ENCODE assay signal across 22 mouse cellular contexts in the genomic region with DNA sequence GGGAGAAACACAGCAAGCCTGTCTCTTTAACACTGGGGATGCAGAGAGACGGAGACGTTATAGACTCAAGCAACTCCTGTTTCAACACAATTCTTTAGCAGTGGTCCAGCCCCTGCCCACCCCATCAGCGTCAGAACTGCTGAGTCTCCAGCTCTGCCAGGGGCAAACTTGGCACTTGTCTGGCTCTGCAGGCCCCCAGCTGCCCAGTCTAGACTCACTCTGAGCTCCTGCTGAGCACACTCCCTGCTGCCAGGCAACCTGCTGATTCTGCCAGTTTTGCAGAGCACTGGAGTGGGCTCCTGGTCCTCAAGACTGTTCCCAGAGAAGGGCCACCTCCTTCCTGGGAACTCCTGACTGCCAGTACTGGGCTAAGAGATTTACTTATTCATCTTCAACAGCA.
DNase-seq lines count a peak whose midpoint lies in the region; ATAC-seq lines count a peak whose summit lies in the region.
"Had no signal": no experiment of that assay in that cellular context is flagged by ENCODE, and none has a peak within 500 bp of the region (broad histone marks: within the 10 kb centered on the region; RNA-seq: fewer than 3 reads in every experiment).

No protein-coding gene starts in this region.

- peaks cover 33% of the 10 kb centered on the region for H3K27me3 ChIP-seq in forebrain, embryonic 10.5 days (ENCODE audit: poor library complexity, severe bottlenecking)
- H3K27me3 ChIP-seq in forebrain, embryonic 13.5 days = peaks cover 4% of the 10 kb centered on the region; the same call in 1 of the 2 replicates
- H3K27me3 ChIP-seq in neural tube, embryonic 13.5 days = no peaks in the 10 kb centered on the region

- no peak for DNase-seq in forebrain, embryonic 10.5 days (ENCODE audit: extremely low spot score, low spot score)
- peak; percentile 17 for DNase-seq in layer of hippocampus, adult 9-11 months
- no peak for DNase-seq in layer of hippocampus, postnatal 25 days (ENCODE audit: extremely low spot score in 1 of 2, low spot score in 1 of 2)
- no peak for DNase-seq in neural tube, embryonic 10.5 days (ENCODE audit: extremely low spot score, low spot score)
- DNase-seq in T-cell, adult 2 months (ENCODE audit: low spot score) = no peak
- DNase-seq: adrenal gland, postnatal 14 days; cerebellum, adult 18-20 months; gastrocnemius, adult 2 months; heart, postnatal 14 days; kidney, adult 8-10 months; kidney, postnatal 25 days; lung, postnatal 10 days; retina, postnatal 1 day; thymus, postnatal 25 days had no signal

- H3K4me2 ChIP-seq in forebrain, embryonic 13.5 days = no peak overlapping the region
- no peak overlapping the region for H3K4me2 ChIP-seq in neural tube, embryonic 13.5 days
- H3K4me2 ChIP-seq: heart, embryonic 12.5 days; midbrain, embryonic 12.5 days had no signal

- H3K27ac ChIP-seq in forebrain, embryonic 10.5 days = 0 out of 2 replicates have a peak overlapping the region, but pooled peaks have one; percentile 12
- H3K27ac ChIP-seq in forebrain, embryonic 13.5 days = no peak overlapping the region
- no peak overlapping the region for H3K27ac ChIP-seq in neural tube, embryonic 13.5 days (replicated peaks)
- H3K27ac ChIP-seq: gastrocnemius, adult 2 months; midbrain, embryonic 12.5 days had no signal

- no peak overlapping the region for H3K4me3 ChIP-seq in forebrain, embryonic 10.5 days
- H3K4me3 ChIP-seq in forebrain, embryonic 13.5 days = no peak overlapping the region
- no peak overlapping the region for H3K4me3 ChIP-seq in neural tube, embryonic 13.5 days
- H3K4me3 ChIP-seq: gastrocnemius, adult 2 months; heart, embryonic 12.5 days; limb, embryonic 10.5 days; midbrain, embryonic 12.5 days had no signal

- peaks cover 49% of the 10 kb centered on the region for H3K4me1 ChIP-seq in forebrain, embryonic 10.5 days
- H3K4me1 ChIP-seq in forebrain, embryonic 13.5 days = peaks cover 35% of the 10 kb centered on the region
- peaks cover 51% of the 10 kb centered on the region for H3K4me1 ChIP-seq in neural tube, embryonic 13.5 days (replicated peaks)

- no peaks in the 10 kb centered on the region for H3K9me3 ChIP-seq in forebrain, embryonic 10.5 days
- H3K9me3 ChIP-seq in forebrain, embryonic 13.5 days (replicated peaks) = no peaks in the 10 kb centered on the region
- no peaks in the 10 kb centered on the region for H3K9me3 ChIP-seq in neural tube, embryonic 13.5 days
- H3K9me3 ChIP-seq: G1E; heart, embryonic 12.5 days; limb, embryonic 10.5 days; midbrain, embryonic 12.5 days had no signal

- H3K9ac ChIP-seq in forebrain, embryonic 13.5 days = no peak overlapping the region
- no peak overlapping the region for H3K9ac ChIP-seq in neural tube, embryonic 13.5 days
- H3K9ac ChIP-seq: heart, embryonic 12.5 days; liver, postnatal 0 days; midbrain, embryonic 12.5 days had no signal

- 49% methylated on average over 3 of the region's 3 CpGs for WGBS in forebrain, embryonic 10.5 days
- 39% methylated on average over 3 of the region's 3 CpGs for WGBS in forebrain, embryonic 13.5 days
- 22% methylated on average over 3 of the region's 3 CpGs for WGBS in neural tube, embryonic 13.5 days

- ATAC-seq in forebrain, embryonic 13.5 days = no peak; the same call in 1 of the 2 replicates
- 0 out of 2 replicates have a peak, but pooled peaks have one; percentile 54 for ATAC-seq in neural tube, embryonic 13.5 days (ENCODE audit: low read depth)
- ATAC-seq: inflammation-experienced regulatory T-cells, adult 6 months had no signal

- no peaks in the 10 kb centered on the region for H3K36me3 ChIP-seq in forebrain, embryonic 10.5 days (replicated peaks)
- H3K36me3 ChIP-seq in forebrain, embryonic 13.5 days (ENCODE audit: poor library complexity, severe bottlenecking) = no peaks in the 10 kb centered on the region
- no peaks in the 10 kb centered on the region for H3K36me3 ChIP-seq in neural tube, embryonic 13.5 days
- H3K36me3 ChIP-seq: G1E; heart, embryonic 12.5 days; limb, embryonic 10.5 days; midbrain, embryonic 12.5 days had no signal
